Mouse (Mus musculus) G1E (cell line): ENCODE data around the gene 2010111I01Rik.

Experiments
- CTCF ChIP-seq: IDR thresholded peaks from 2 replicates; pipeline ENCODE4 v1.5.1; 2012; ENCODE audit warnings: low read depth, low read length, inconsistent platforms, mixed read lengths
- GATA1 ChIP-seq: IDR thresholded peaks from 2 replicates; pipeline ENCODE4 v1.6.1; 2012; ENCODE audit warnings: borderline replicate concordance, low read length, inconsistent platforms, mixed read lengths
- GATA2 ChIP-seq: IDR thresholded peaks from 2 replicates; pipeline ENCODE4 v1.6.1; 2012; ENCODE audit warnings: low read depth, low read length, inconsistent platforms, borderline replicate concordance
- POLR2AphosphoS5 ChIP-seq: IDR thresholded peaks from 2 replicates; pipeline ENCODE4 v1.6.1; 2012; ENCODE audit warnings: low read depth, low read length, inconsistent platforms; ENCODE audit not compliant: insufficient replicate concordance

DNA sequence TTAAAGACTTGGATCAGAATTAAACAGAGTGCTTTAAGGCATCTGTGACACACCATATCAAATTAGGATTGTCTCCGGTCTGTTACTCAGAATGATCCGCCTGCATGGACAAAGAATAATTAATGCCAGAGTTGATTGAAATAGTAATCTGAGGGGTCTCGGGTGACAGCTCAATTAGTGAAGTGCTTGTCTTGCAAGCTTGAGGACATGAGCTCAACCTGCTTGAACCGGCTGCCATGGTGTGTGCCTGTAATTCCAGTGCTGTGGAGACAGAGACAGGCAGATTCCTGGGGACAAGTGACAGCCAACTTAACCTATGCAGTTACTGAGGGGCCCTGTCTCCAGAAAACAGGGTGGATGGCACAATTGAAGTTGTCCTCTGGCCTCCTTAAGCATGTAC is 32.2 kb upstream of the 2010111I01Rik start:
- no peak for TF ChIP-seq GATA1
- no peak for TF ChIP-seq CTCF
- no peak for TF ChIP-seq POLR2AphosphoS5
- no peak for TF ChIP-seq GATA2
